Mouse (Mus musculus): ENCODE measurements around the gene Ralgds. TPM values are rescaled to one million over a fixed set of nuclear protein-coding genes. Genes with fewer than 3 reads are reported as not detected.
A peak's percentile ranks its signal among the peaks of the same experiment; 100 is the strongest.
"Not testable (repeated sequence)": the region's sequence is repeated elsewhere in the genome, so short reads cannot be mapped to it uniquely, and the experiment has no call there.

Ralgds gene
- 38.8 and 45.3 TPM in 2 replicates for total RNA-seq (2017)

GRCm38 (mm10) chr2:28512798-28513401 lies at the start of gene Ralgds:
Gene Ralgds (plus strand): TSS chr2:28513125.
- no peak for ATAC-seq (ENCODE audit: extremely low read depth, insufficient number of reproducible peaks, low FRiP score, poor library complexity, severe bottlenecking)

GRCm38 (mm10) chr2:28463919-28464318 lies 49.0 kb upstream of the Ralgds start:
- 0 out of 2 replicates have a peak, but pooled peaks have one; percentile 35 for ATAC-seq (ENCODE audit: extremely low read depth, insufficient number of reproducible peaks, low FRiP score, poor library complexity, severe bottlenecking)

GRCm38 (mm10) chr2:28464919-28465318 lies 48.0 kb upstream of the Ralgds start:
- no peak for ATAC-seq (ENCODE audit: extremely low read depth, insufficient number of reproducible peaks, low FRiP score, poor library complexity, severe bottlenecking)

GRCm38 (mm10) chr2:28465836-28466518 lies 46.9 kb upstream of the Ralgds start, which contains the start of gene 1700007K13Rik:
Gene 1700007K13Rik (minus strand): TSS chr2:28466332.
- no peak for ATAC-seq (ENCODE audit: extremely low read depth, insufficient number of reproducible peaks, low FRiP score, poor library complexity, severe bottlenecking)

- peak; percentile 63 for ATAC-seq (ENCODE audit: extremely low read depth, insufficient number of reproducible peaks, low FRiP score, poor library complexity, severe bottlenecking)
Measured at GRCm38 (mm10) chr2:28467860-28468485, 45.0 kb upstream of the Ralgds start, which contains the start of gene Mrps2. Gene Mrps2 (plus strand): TSS chr2:28468066.

- ATAC-seq (ENCODE audit: extremely low read depth, insufficient number of reproducible peaks, low FRiP score, poor library complexity, severe bottlenecking) = no peak
Measured at GRCm38 (mm10) chr2:28468486-28469225, 44.3 kb upstream of the Ralgds start.

- ATAC-seq (ENCODE audit: extremely low read depth, insufficient number of reproducible peaks, low FRiP score, poor library complexity, severe bottlenecking) = no peak
Measured at GRCm38 (mm10) chr2:28469461-28469860, 43.5 kb upstream of the Ralgds start.

- no peak for ATAC-seq (ENCODE audit: extremely low read depth, insufficient number of reproducible peaks, low FRiP score, poor library complexity, severe bottlenecking)
Measured at GRCm38 (mm10) chr2:28470591-28470990, 42.3 kb upstream of the Ralgds start.

- not testable (repeated sequence) for ATAC-seq (ENCODE audit: extremely low read depth, insufficient number of reproducible peaks, low FRiP score, poor library complexity, severe bottlenecking)
Measured at GRCm38 (mm10) chr2:28472011-28472410, 40.9 kb upstream of the Ralgds start.

- not testable (repeated sequence) for ATAC-seq (ENCODE audit: extremely low read depth, insufficient number of reproducible peaks, low FRiP score, poor library complexity, severe bottlenecking)
Measured at GRCm38 (mm10) chr2:28477993-28478392, 34.9 kb upstream of the Ralgds start.

GRCm38 (mm10) chr2:28479208-28480204 lies 33.4 kb upstream of the Ralgds start:
- no peak for ATAC-seq (ENCODE audit: extremely low read depth, insufficient number of reproducible peaks, low FRiP score, poor library complexity, severe bottlenecking)

- no peak for ATAC-seq (ENCODE audit: extremely low read depth, insufficient number of reproducible peaks, low FRiP score, poor library complexity, severe bottlenecking)
Measured at GRCm38 (mm10) chr2:28483861-28484260, 29.1 kb upstream of the Ralgds start.

- no peak for ATAC-seq (ENCODE audit: extremely low read depth, insufficient number of reproducible peaks, low FRiP score, poor library complexity, severe bottlenecking)
Measured at GRCm38 (mm10) chr2:28494521-28494920, 18.4 kb upstream of the Ralgds start.

GRCm38 (mm10) chr2:28495207-28495756 lies 17.6 kb upstream of the Ralgds start:
- no peak for ATAC-seq (ENCODE audit: extremely low read depth, insufficient number of reproducible peaks, low FRiP score, poor library complexity, severe bottlenecking)

GRCm38 (mm10) chr2:28495801-28496595 lies 16.9 kb upstream of the Ralgds start:
- no peak for ATAC-seq (ENCODE audit: extremely low read depth, insufficient number of reproducible peaks, low FRiP score, poor library complexity, severe bottlenecking)

- ATAC-seq (ENCODE audit: extremely low read depth, insufficient number of reproducible peaks, low FRiP score, poor library complexity, severe bottlenecking) = no peak
Measured at GRCm38 (mm10) chr2:28496671-28497070, 16.3 kb upstream of the Ralgds start, which contains the start of gene Gbgt1. Gene Gbgt1 (plus strand): TSS chr2:28496891.

GRCm38 (mm10) chr2:28497561-28497960 lies 15.4 kb upstream of the Ralgds start:
- ATAC-seq (ENCODE audit: extremely low read depth, insufficient number of reproducible peaks, low FRiP score, poor library complexity, severe bottlenecking) = no peak

Measured in neutrophil, adult 5-6 weeks (primary cell).